Mouse (Mus musculus): Measurements from ENCODE around the gene Olfr645.

Olfr645 gene

GRCm38 (mm10) chr7:104085365-104085764 is at the start of gene Olfr645:
Gene Olfr645, minus strand, starts transcription at chr7:104085465.
- no peak for DNase-seq (ENCODE audit: low spot score in 2 of 2)

GRCm38 (mm10) chr7:104129726-104130125 is 44.5 kb upstream of the Olfr645 start, which contains the start of gene Ubqln5:
Gene Ubqln5, minus strand, starts transcription at chr7:104129826.
- DNase-seq (ENCODE audit: low spot score in 2 of 2) = no peak

DNA sequence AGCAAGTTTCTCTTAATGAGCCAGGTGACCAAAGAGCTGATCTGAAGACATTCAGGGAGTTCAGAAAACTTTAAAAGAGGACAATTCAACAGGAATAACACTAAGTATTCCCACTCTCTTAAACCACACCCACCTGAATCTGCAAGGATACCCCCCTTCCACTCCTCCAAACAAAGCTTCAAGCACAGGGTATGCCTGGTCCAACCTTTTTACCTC is 19.4 kb upstream of the Olfr645 start, which contains the start of gene Olfr646:
TSS of gene Olfr646 (plus strand) at position 117 of the 216 bp plus-strand sequence.
- DNase-seq (ENCODE audit: low spot score in 2 of 2) = no peak

DNA sequence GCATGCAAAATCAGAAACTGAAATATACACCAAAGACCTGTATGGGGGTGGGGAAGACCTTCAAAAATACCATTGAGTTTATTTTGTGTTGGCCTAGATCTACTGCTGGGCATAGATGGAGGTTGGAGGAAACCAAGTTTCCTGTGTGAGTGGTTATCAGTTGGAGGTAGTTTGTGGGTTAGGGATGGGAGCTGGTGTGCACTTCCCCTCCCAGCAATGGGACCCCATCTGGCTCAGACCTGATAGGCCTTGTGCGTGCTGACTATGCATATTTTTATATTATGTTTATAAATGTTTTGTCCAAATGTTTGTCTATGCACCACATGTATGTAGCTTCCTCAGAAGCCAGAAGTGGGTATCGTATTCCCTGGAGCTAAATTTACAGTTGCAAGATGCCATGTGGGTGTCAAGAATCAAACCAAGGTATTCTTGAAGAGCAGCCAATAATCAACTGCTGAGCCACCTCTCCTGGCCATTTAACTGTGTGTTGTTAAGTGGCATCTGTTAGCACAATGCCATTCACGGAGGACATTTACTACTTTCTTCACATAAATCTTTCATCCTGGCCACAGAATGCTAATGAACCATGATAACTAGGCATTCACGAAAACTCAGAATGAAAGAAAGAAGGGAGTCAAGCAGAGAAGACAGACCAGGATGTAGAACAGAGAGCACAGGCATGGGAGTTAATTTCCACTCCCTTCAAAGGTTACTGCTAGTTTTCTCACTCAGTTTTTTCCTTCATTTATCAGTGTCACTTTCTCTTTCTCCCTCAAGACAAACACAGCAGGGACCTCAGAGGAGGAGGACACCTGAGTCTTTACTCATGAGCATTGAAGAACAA is 18.9 kb upstream of the Olfr645 start:
- DNase-seq (ENCODE audit: low spot score in 2 of 2) = no peak

DNA sequence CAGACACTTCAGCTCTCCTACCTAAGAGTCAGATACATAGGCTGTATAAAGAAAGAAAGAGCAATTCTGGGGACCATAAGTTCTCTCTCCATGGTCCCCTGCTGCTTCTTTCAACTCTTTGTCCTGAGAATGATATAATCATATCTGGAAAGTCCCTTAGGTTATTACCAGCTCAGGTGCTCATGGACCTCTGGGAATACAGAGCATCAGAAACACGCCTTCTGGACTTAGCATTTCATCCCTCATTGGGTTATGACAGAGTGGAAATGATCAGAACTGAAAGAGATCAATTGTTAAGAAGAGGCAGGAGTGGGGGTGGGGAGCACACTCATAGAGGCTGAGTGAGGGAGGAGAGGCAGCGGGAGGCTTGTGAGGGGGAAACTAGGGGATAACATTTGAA is 13.5 kb downstream of the Olfr645 start, which contains the start of gene Olfr644:
TSS of gene Olfr644 (minus strand) at position 101 of the 400 bp plus-strand sequence.
- no peak for DNase-seq (ENCODE audit: low spot score in 2 of 2)

DNA sequence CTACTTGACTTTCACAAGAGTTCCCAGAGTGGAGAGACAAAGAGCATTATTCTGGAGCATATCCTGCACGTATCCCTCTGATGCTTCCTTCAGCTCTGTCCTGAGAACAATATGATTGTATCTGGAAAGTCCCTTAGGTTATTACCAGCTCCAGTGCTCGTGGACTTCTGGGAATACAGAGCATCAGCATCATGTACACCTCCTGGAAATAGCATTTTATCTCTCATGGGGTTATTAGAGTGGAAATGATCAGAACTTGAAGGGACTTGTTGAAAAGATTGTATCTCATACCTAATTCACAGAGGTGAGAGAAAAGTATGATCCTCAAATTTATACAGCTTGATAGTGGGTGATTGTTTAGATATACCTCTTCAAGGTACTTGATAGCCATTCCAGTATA is 23.9 kb downstream of the Olfr645 start, which contains the start of gene 4930516K23Rik:
TSS of gene 4930516K23Rik (minus strand) at position 101 of the 400 bp plus-strand sequence.
- no peak for DNase-seq (ENCODE audit: low spot score in 2 of 2)

GRCm38 (mm10) chr7:104059215-104059614 is 26.1 kb downstream of the Olfr645 start:
- DNase-seq (ENCODE audit: low spot score in 2 of 2) = no peak

DNA sequence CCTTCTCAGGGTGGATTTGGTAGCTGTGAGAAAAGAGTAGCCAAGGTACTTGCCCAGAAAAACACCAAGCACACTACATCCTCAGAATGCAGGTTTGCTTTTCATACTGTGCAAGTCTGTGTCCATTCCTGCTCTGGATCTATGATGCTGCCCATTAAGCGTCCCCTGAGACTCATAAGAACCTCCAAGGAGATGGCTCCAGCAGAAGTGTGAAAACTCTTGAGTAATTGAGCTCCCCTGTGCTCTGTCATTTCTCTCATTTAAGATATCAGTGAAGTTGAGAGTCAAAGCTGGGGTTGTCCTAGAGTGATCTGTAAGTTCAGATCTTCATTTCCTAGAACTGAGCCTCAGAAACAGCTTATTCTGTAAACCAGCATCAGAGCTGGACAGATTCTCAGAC is 32.7 kb downstream of the Olfr645 start, which contains the start of gene Olfr642:
TSS of gene Olfr642 (minus strand) at position 101 of the 400 bp plus-strand sequence.
- no peak for DNase-seq (ENCODE audit: low spot score in 2 of 2)

DNA sequence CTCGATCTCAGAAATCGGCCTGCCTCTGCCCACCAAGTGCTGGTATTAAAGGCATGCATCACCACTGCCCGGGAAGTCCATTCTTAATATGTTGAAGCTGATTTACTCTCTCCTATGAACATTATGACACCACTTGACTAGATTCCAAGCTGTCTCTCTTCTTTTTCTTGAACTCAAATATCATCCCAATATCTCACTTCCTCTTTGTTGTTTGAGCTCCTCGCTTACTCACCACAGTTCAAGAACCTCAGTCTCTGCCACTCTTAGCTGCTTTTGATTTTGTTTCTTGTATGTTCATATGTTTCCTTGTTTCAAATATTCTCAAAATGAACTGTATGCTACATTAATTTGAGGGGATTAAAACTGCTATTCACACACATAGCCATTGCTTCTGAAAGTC is 34.5 kb downstream of the Olfr645 start:
- no peak for DNase-seq (ENCODE audit: low spot score in 2 of 2)

GRCm38 (mm10) chr7:104035145-104035544 is 50.1 kb downstream of the Olfr645 start, which contains the start of gene Olfr641:
Gene Olfr641, plus strand, starts transcription at chr7:104035445.
- DNase-seq (ENCODE audit: low spot score in 2 of 2) = no peak

Measured in urinary bladder, postnatal 36 days (tissue).